In the genomic region with DNA sequence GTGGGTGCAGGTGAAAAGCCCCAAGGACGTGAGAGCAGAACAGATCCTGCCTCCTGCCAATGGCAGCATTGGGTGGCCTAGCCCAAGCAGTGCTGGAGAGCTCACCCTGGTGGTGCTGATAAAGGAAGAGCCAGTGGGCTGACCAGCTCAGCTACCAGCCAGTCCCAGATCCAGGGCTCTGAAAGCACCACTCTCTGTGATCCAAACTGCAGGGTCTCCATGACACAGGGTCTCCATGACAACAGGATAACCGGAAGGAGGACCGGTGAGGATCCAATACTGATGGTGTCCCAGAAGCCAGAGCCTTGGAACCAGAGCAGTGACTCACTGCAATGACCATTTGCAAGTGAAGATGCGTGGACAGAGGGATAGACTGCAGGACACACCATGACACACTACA, we compare ENCODE assay signal across 29 mouse cellular contexts. TPM values are rescaled to one million over a fixed set of nuclear protein-coding genes. Genes with fewer than 3 reads are reported as not detected.
DNase-seq lines count a peak whose midpoint lies in the region; ATAC-seq and TF ChIP-seq lines count a peak whose summit lies in the region.
"Had no signal": no experiment of that assay in that cellular context is flagged by ENCODE, and none has a peak within 500 bp of the region (broad histone marks: within the 10 kb centered on the region; RNA-seq: fewer than 3 reads in every experiment).

No protein-coding gene starts in this region.

- no peak overlapping the region for H3K9ac ChIP-seq in forebrain, postnatal 0 days
- no peak overlapping the region for H3K9ac ChIP-seq in forebrain, embryonic 15.5 days (replicated peaks)
- H3K9ac ChIP-seq in intestine, postnatal 0 days (ENCODE audit: low read depth, low read length), result no peak overlapping the region
- H3K9ac ChIP-seq in intestine, embryonic 16.5 days (ENCODE audit: low read depth, low read length), result no peak overlapping the region
- no peak overlapping the region for H3K9ac ChIP-seq in lung, postnatal 0 days (replicated peaks; ENCODE audit: low read depth)
- H3K9ac ChIP-seq: embryonic facial prominence, embryonic 15.5 days; forebrain, embryonic 12.5 days; heart, embryonic 13.5 days; lung, embryonic 15.5 days; midbrain, embryonic 15.5 days; neural tube, embryonic 12.5 days had no signal

- no peaks in the 10 kb centered on the region for H3K4me1 ChIP-seq in forebrain, postnatal 0 days (ENCODE audit: insufficient read depth)
- peaks cover 4% of the 10 kb centered on the region; the same call in 1 of the 2 replicates for H3K4me1 ChIP-seq in forebrain, embryonic 15.5 days
- H3K4me1 ChIP-seq in intestine, postnatal 0 days (replicated peaks; ENCODE audit: control insufficient read depth, insufficient read depth, low read length), result no peaks in the 10 kb centered on the region
- H3K4me1 ChIP-seq in intestine, embryonic 16.5 days (ENCODE audit: control insufficient read depth, insufficient read depth, low read length), result peaks cover 2% of the 10 kb centered on the region; the same call in 1 of the 2 replicates
- H3K4me1 ChIP-seq in lung, postnatal 0 days (ENCODE audit: insufficient read depth, low read depth, low read length), result no peaks in the 10 kb centered on the region
- peaks cover 67% of the 10 kb centered on the region for H3K4me1 ChIP-seq in E14TG2a.4 (replicated peaks; ENCODE audit: low read depth, low read length)
- H3K4me1 ChIP-seq: neural tube, embryonic 12.5 days had no signal

- 0 out of 2 replicates have a peak, but pooled peaks have one; percentile 29 for ATAC-seq in forebrain, postnatal 0 days
- no peak for ATAC-seq in forebrain, embryonic 15.5 days (replicated peaks)
- no peak for ATAC-seq in intestine, postnatal 0 days
- ATAC-seq in intestine, embryonic 16.5 days, result no peak
- ATAC-seq in lung, postnatal 0 days, result no peak
- ATAC-seq: activated CD4-positive, CD25-positive, alpha-beta regulatory T cell, adult 4 months; midbrain, embryonic 15.5 days had no signal

- DNase-seq in forebrain, postnatal 0 days, result no peak
- DNase-seq in lung, postnatal 0 days (ENCODE audit: low spot score), result no peak
- no peak for DNase-seq in lung, postnatal 36 days
- no peak for DNase-seq in yolk sac, embryonic 10.5 days (ENCODE audit: low spot score)
- DNase-seq: adrenal gland, adult 2 months; adrenal gland, postnatal 36 days; cerebellum, adult 2 months; cerebellum, postnatal 25 days; gastrocnemius, postnatal 14 days; heart, postnatal 14 days; kidney, adult 11 months; kidney, postnatal 14 days; right cerebral cortex, postnatal 14 days had no signal

- no peaks in the 10 kb centered on the region for H3K9me3 ChIP-seq in forebrain, postnatal 0 days (ENCODE audit: low read length)
- no peaks in the 10 kb centered on the region for H3K9me3 ChIP-seq in forebrain, embryonic 15.5 days
- 0 out of 2 replicates have a peak, but pooled peaks cover 3% of the 10 kb centered on the region for H3K9me3 ChIP-seq in intestine, postnatal 0 days (ENCODE audit: control insufficient read depth)
- H3K9me3 ChIP-seq in intestine, embryonic 16.5 days (ENCODE audit: control insufficient read depth, low read length), result no peaks in the 10 kb centered on the region
- no peaks in the 10 kb centered on the region for H3K9me3 ChIP-seq in lung, postnatal 0 days (ENCODE audit: low read length)
- peaks cover 11% of the 10 kb centered on the region for H3K9me3 ChIP-seq in E14TG2a.4 (ENCODE audit: low read length)
- H3K9me3 ChIP-seq: embryonic facial prominence, embryonic 15.5 days; forebrain, embryonic 12.5 days; heart, embryonic 13.5 days; lung, embryonic 15.5 days; midbrain, embryonic 15.5 days; neural tube, embryonic 12.5 days had no signal

- no peak for TF ChIP-seq EP300 in lung, postnatal 0 days (IDR thresholded peaks at IDR 0.05)

- no peak for TF ChIP-seq CTCF in forebrain, postnatal 0 days (IDR thresholded peaks at IDR 0.05; ENCODE audit: low read depth)
- peak; percentile 23; the same call in 1 of the 2 replicates for TF ChIP-seq CTCF in intestine, postnatal 0 days (IDR thresholded peaks at IDR 0.05; ENCODE audit: low read depth)
- 0 out of 2 replicates have a peak, but pooled peaks have one; percentile 11 for TF ChIP-seq CTCF in lung, postnatal 0 days (IDR thresholded peaks at IDR 0.05)
- TF ChIP-seq CTCF in E14TG2a.4 (conservative IDR thresholded peaks at IDR 0.05; ENCODE audit: low read length), result no peak

- H3K27me3 ChIP-seq in forebrain, postnatal 0 days (ENCODE audit: insufficient read depth, low read length), result no peaks in the 10 kb centered on the region
- no peaks in the 10 kb centered on the region for H3K27me3 ChIP-seq in forebrain, embryonic 15.5 days
- H3K27me3 ChIP-seq in intestine, postnatal 0 days (replicated peaks; ENCODE audit: control insufficient read depth, insufficient read depth, low read length), result no peaks in the 10 kb centered on the region
- H3K27me3 ChIP-seq in intestine, embryonic 16.5 days (replicated peaks; ENCODE audit: control insufficient read depth, insufficient read depth, low read length), result no peaks in the 10 kb centered on the region
- H3K27me3 ChIP-seq in lung, postnatal 0 days (replicated peaks; ENCODE audit: insufficient read depth, low read length), result no peaks in the 10 kb centered on the region
- H3K27me3 ChIP-seq in E14TG2a.4 (ENCODE audit: insufficient read depth, low read length), result 0 out of 2 replicates have a peak, but pooled peaks cover under 1% of the 10 kb centered on the region
- H3K27me3 ChIP-seq: embryonic facial prominence, embryonic 15.5 days; neural tube, embryonic 12.5 days had no signal

- no peak overlapping the region for H3K4me2 ChIP-seq in forebrain, postnatal 0 days (ENCODE audit: low read depth)
- no peak overlapping the region for H3K4me2 ChIP-seq in forebrain, embryonic 15.5 days (replicated peaks)
- H3K4me2 ChIP-seq in intestine, postnatal 0 days (replicated peaks; ENCODE audit: low read depth), result no peak overlapping the region
- no peak overlapping the region for H3K4me2 ChIP-seq in intestine, embryonic 16.5 days (ENCODE audit: low read depth, low read length)
- no peak overlapping the region for H3K4me2 ChIP-seq in lung, postnatal 0 days (replicated peaks; ENCODE audit: low read depth, low read length)
- H3K4me2 ChIP-seq: forebrain, embryonic 12.5 days; lung, embryonic 15.5 days; neural tube, embryonic 12.5 days had no signal

- no peak overlapping the region for H3K27ac ChIP-seq in forebrain, postnatal 0 days (ENCODE audit: low read depth, low read length)
- H3K27ac ChIP-seq in forebrain, embryonic 15.5 days (replicated peaks), result no peak overlapping the region
- H3K27ac ChIP-seq in intestine, postnatal 0 days (ENCODE audit: low read depth, low read length), result no peak overlapping the region
- H3K27ac ChIP-seq in intestine, embryonic 16.5 days (ENCODE audit: low read length), result no peak overlapping the region
- no peak overlapping the region for H3K27ac ChIP-seq in lung, postnatal 0 days (ENCODE audit: low read length)
- H3K27ac ChIP-seq: embryonic facial prominence, embryonic 10.5 days; embryonic facial prominence, embryonic 15.5 days; forebrain, embryonic 12.5 days; heart, embryonic 13.5 days; lung, embryonic 15.5 days; macrophage; midbrain, embryonic 15.5 days; neural tube, embryonic 12.5 days had no signal

- H3K4me3 ChIP-seq in forebrain, postnatal 0 days (ENCODE audit: low read depth, low read length), result no peak overlapping the region
- no peak overlapping the region for H3K4me3 ChIP-seq in forebrain, embryonic 15.5 days
- no peak overlapping the region for H3K4me3 ChIP-seq in intestine, postnatal 0 days (ENCODE audit: low read depth, low read length)
- no peak overlapping the region for H3K4me3 ChIP-seq in intestine, embryonic 16.5 days (ENCODE audit: low read length)
- H3K4me3 ChIP-seq in lung, postnatal 0 days (ENCODE audit: low read depth, low read length), result no peak overlapping the region
- peak overlapping the region; percentile 39 for H3K4me3 ChIP-seq in E14TG2a.4 (replicated peaks; ENCODE audit: low read length)
- H3K4me3 ChIP-seq: embryonic facial prominence, embryonic 10.5 days; embryonic facial prominence, embryonic 15.5 days; forebrain, embryonic 12.5 days; heart, embryonic 13.5 days; lung, embryonic 15.5 days; midbrain, embryonic 15.5 days; myocyte; neural tube, embryonic 12.5 days had no signal

- 38% methylated on average over 4 of the region's 4 CpGs for WGBS in forebrain, postnatal 0 days
- 34% methylated on average over 4 of the region's 4 CpGs for WGBS in forebrain, embryonic 15.5 days
- 72% methylated on average over 4 of the region's 4 CpGs for WGBS in intestine, postnatal 0 days
- 41% methylated on average over 4 of the region's 4 CpGs for WGBS in intestine, embryonic 16.5 days
- 43% methylated on average over 4 of the region's 4 CpGs for WGBS in lung, postnatal 0 days

- no peaks in the 10 kb centered on the region for H3K36me3 ChIP-seq in forebrain, postnatal 0 days (ENCODE audit: insufficient read depth)
- H3K36me3 ChIP-seq in forebrain, embryonic 15.5 days, result no peaks in the 10 kb centered on the region
- H3K36me3 ChIP-seq in intestine, postnatal 0 days (ENCODE audit: control insufficient read depth, insufficient read depth), result no peaks in the 10 kb centered on the region
- H3K36me3 ChIP-seq in intestine, embryonic 16.5 days (ENCODE audit: control insufficient read depth, insufficient read depth, low read length), result no peaks in the 10 kb centered on the region
- no peaks in the 10 kb centered on the region for H3K36me3 ChIP-seq in lung, postnatal 0 days (ENCODE audit: insufficient read depth, low read length)
- H3K36me3 ChIP-seq in E14TG2a.4 (ENCODE audit: insufficient read depth, low read length), result peaks cover 5% of the 10 kb centered on the region; the same call in 1 of the 2 replicates
- H3K36me3 ChIP-seq: embryonic facial prominence, embryonic 10.5 days; embryonic facial prominence, embryonic 15.5 days; forebrain, embryonic 12.5 days; heart, embryonic 13.5 days; lung, embryonic 15.5 days; midbrain, embryonic 15.5 days; neural tube, embryonic 12.5 days had no signal

RNA-seq across cellular contexts. Expression of gene Grhl3, which starts 43.6 kb away (rescaled TPM):
- total RNA-seq in forebrain, postnatal 0 days (2014; rRNA removed), result 1.0 and 1.5 TPM in 2 replicates
- polyA plus RNA-seq in forebrain, postnatal 0 days (2015; fragmentation: Nextera tagmentation; extraction: Ambion mirVana), result 0.44 and 0.76 TPM in 2 replicates
- polyA plus RNA-seq in forebrain, embryonic 15.5 days (2015; fragmentation: Nextera tagmentation; extraction: Ambion mirVana), result 0.53 and 0.69 TPM in 2 replicates
- polyA plus RNA-seq in intestine, postnatal 0 days (2015; fragmentation: Nextera tagmentation; extraction: Ambion mirVana), result 0.39 and 0.51 TPM in 2 replicates
- 2.5 and 2.9 TPM in 2 replicates for polyA plus RNA-seq in intestine, embryonic 16.5 days (2015; fragmentation: Nextera tagmentation; extraction: Ambion mirVana)
- polyA plus RNA-seq in lung, postnatal 0 days (2015; fragmentation: Nextera tagmentation; extraction: Ambion mirVana), result 1.2 and 1.5 TPM in 2 replicates
- total RNA-seq: adrenal gland, postnatal 36 days; granulocyte monocyte progenitor cell, adult 5-6 weeks; heart, postnatal 14 days; megakaryocyte-erythroid progenitor cell, adult 5-6 weeks had no signal
- polyA plus RNA-seq: activated CD4-positive, CD25-positive, alpha-beta regulatory T cell, adult 4 months; adrenal gland, adult 2 months; macrophage had no signal

Comparison
In these comparisons a context has a peak if more than half of its experiments do, and no peak if none do; other contexts are left out.
1. CTCF ChIP-seq: peak in intestine, postnatal 0 days (single experiment) and lung, postnatal 0 days (single experiment); none in forebrain, postnatal 0 days (single experiment) and E14TG2a.4 (single experiment).